Mouse (Mus musculus): ENCODE results near the gene Fam122a. TPM values are rescaled to one million over a fixed set of nuclear protein-coding genes. Genes with fewer than 3 reads are reported as not detected.

Fam122a gene
- total RNA-seq, 2 experiments from 2014 or later = 33.9 to 34.6 TPM

DNA sequence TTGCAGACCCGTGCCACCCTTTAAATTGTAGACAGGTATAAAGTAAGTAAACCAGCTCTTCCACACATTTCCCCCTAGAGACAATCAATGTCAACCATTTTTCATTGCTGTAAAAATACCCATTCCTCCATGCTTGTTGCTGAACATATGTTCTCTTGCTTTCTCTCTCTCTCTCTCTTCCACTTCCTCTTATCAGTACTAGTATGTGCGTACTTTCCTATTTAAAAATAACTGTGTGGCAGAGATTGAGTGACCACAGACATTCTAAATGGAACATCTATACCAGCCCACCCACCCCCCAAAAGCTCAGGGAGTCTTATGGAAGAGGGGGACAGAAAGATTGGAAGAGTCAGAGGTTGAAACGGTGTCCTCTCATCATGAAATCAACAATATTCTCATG lies 32.8 kb downstream of the Fam122a start:
- H3K4me3 ChIP-seq = no peak overlapping the region
- no peak for TF ChIP-seq CTCF (conservative IDR thresholded peaks at IDR 0.05)
- no peak for DNase-seq (ENCODE audit: low spot score in 2 of 2)
- H3K27ac ChIP-seq = peak overlapping the region; percentile 36; the same call in 1 of the 2 replicates

DNA sequence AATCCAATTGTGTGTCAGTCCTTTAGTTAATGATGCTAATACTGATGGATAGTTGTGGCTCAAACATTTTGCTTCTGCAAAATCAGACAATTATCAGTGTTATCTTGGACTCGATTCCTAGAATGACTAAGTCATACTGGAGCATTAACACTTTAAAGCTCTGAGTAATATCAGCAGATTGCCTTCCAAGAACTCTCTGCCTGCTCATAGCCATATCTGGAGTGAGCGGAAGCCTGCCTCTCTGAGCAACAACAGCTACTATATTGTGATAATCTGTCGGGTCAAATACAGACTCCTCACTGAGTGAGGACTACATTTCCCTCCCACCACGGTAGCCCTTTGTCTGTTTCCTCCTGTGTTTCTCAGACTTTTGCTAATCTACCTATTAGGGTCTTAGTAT lies 37.4 kb downstream of the Fam122a start:
- H3K4me3 ChIP-seq = no peak overlapping the region
- TF ChIP-seq CTCF (conservative IDR thresholded peaks at IDR 0.05) = no peak
- no peak for DNase-seq (ENCODE audit: low spot score in 2 of 2)

GRCm38 (mm10) chr19:24434291-24434690 lies 42.9 kb downstream of the Fam122a start:
- DNase-seq (ENCODE audit: low spot score in 2 of 2) = no peak
- Histone ChIP-seq H3K27ac (no peak overlapping the region), H3K4me3 (no peak overlapping the region)
- no peak for TF ChIP-seq CTCF (conservative IDR thresholded peaks at IDR 0.05)

More for the DNA sequence above, 37.4 kb downstream of the Fam122a start:
- H3K27ac ChIP-seq = 0 out of 2 replicates have a peak overlapping the region, but pooled peaks have one; percentile 8

- 0 out of 2 replicates have a peak overlapping the region, but pooled peaks have one; percentile 23 for H3K27ac ChIP-seq
- no peak for TF ChIP-seq CTCF (conservative IDR thresholded peaks at IDR 0.05)
Observed at GRCm38 (mm10) chr19:24432447-24432846, 44.7 kb downstream of the Fam122a start.

DNA sequence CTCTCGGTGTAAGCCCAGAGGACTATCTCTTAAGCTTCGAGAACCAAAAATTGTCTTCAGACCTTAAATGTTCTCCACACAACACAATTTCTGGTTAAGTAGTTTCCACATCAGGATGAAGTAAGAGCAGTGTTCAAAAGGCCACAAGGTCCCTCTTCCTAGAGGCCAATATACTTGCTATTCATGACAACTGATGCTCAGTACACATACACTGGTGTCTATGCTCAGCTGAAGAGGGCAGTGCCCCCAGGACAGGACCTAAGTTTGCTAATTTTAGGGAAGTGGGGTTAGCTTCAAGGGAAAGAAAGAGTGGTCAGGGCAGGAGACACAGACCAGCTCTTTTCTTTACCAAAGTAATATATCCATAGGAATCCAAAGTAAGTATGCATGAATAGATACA lies 45.8 kb downstream of the Fam122a start:
- no peak overlapping the region for H3K4me3 ChIP-seq
- H3K27ac ChIP-seq = no peak overlapping the region
- no peak for DNase-seq (ENCODE audit: low spot score in 2 of 2)
- TF ChIP-seq CTCF (conservative IDR thresholded peaks at IDR 0.05) = no peak

More at GRCm38 (mm10) chr19:24432447-24432846, 44.7 kb downstream of the Fam122a start:
- no peak overlapping the region for H3K4me3 ChIP-seq
- DNase-seq (ENCODE audit: low spot score in 2 of 2) = no peak

DNA sequence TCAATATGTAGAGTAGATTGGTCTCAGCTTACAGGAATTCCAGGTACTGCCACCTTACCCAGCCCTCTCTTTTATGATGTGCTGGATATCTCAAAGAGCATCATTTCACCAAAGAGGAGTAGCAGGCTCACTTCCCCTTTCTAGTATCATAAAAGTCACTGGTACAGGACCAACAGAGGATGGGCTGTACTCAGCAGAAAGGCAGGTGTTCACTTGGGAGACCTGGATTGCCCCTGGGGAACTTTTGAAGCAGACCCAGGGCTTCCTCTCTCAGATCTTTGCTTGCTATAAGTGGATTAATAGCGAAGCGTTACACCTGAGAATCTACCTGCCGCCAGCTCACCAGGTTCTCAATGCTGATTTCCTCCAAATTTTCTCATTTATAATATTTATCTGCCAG lies 49.1 kb downstream of the Fam122a start:
- no peak for TF ChIP-seq CTCF (conservative IDR thresholded peaks at IDR 0.05)
- no peak for DNase-seq (ENCODE audit: low spot score in 2 of 2)
- Histone ChIP-seq H3K27ac (no peak overlapping the region), H3K4me3 (no peak overlapping the region)

DNA sequence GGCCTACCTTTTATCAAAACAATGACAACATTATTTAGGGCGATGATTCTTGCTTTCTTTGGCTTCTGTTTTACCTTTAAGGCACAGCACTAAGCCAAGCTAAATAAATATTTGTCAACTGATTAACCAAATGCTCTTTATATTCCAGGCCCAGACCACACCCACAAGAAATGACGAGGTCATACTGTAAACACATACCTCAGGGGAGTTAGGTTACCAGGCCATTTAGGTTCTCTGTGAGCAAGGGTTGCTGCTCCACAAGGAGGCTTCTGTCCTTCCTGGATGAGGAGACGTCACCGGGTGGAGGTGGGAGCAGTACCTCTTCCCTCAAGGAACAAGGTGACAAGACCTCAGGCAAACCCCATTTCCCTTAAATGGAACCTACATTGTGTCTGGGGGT lies 49.9 kb downstream of the Fam122a start:
- no peak for DNase-seq (ENCODE audit: low spot score in 2 of 2)
- Histone ChIP-seq H3K27ac (no peak overlapping the region), H3K4me3 (no peak overlapping the region)
- no peak for TF ChIP-seq CTCF (conservative IDR thresholded peaks at IDR 0.05)

DNA sequence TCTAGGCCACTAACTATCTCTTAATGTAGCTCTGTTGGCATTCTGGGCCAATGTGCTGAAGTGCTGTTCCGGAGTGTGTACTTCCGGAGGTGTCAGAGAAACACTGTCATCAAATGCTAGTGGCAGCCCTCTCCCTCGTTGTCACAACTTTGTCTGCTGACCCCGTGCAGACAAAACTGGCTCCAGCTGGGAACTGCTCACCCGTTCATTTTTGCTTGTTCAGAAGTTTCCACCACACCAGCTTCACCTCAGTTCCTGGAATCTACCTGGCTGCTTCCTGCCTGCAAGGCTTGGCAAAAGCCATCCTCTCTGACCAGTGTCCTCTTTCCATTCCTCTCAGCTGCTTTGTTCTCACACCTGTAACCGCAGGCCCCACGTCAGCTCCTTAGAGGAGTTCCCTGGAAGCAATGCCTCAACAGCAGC lies 50.4 kb downstream of the Fam122a start:
- DNase-seq (ENCODE audit: low spot score in 2 of 2) = no peak
- Histone ChIP-seq H3K4me3 (no peak overlapping the region), H3K27ac (no peak overlapping the region)
- TF ChIP-seq CTCF (conservative IDR thresholded peaks at IDR 0.05) = no peak

Other genes starting within 250 kb of the Fam122a start
- gene Fxn, start 196.8 kb downstream of the Fam122a start, total RNA-seq (2021) = 1 to 10 TPM; 7.4 to 8.8 TPM
- 10 to 100 TPM; 68.4 to 72.1 TPM for gene Pip5k1b, start 78.5 kb upstream of the Fam122a start, total RNA-seq (2021)
- under 1 TPM; 0.20 to 0.33 TPM for gene Tmem252, start 196.7 kb upstream of the Fam122a start, total RNA-seq (2021)

All from layer of hippocampus, adult 2 months (tissue).